Mouse (Mus musculus): ENCODE measurements around the gene Has1. TPM values are rescaled to one million over a fixed set of nuclear protein-coding genes. Genes with fewer than 3 reads are reported as not detected.
A peak's percentile ranks its signal among the peaks of the same experiment; 100 is the strongest.

Gene Has1
- polyA plus RNA-seq, 1 experiment from 2014 or later: 0.34 TPM

DNA sequence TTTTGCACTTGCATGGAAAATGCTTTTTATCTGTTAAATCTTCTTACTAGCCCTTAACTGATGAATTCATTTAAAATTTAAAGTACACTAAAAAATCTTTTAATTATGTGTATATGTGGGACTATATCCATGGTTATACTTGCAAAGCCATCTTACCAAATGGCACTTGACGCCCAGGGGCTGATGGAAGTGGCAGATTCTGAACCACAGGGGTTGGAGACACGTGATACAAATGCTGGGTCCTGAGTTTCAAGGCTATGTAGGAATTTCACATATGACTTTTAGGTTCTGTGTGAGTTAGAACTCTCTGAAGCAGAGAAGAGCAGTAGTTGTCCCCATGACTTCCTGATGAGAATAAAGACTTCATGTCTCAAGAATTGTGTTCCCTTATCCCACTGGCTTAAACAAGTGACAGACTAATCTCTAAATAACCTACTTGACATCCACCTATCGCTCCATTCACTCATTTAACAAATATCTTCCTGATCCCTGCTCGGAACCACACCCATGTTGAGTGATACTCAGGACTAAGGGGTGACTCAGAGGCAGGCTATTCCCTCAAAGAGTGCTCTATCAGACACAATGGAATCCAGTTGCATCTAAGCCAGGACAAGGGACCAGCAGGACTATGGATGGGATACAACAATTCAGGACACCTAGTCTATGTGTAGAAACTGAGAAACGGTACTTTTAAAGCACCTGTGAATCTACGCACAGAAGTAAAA lies 31.2 kb downstream of the Has1 start:
- Histone ChIP-seq H3K4me3 (ENCODE audit: low read length) (no peak overlapping the region), H3K27me3 (replicated peaks; ENCODE audit: control insufficient read depth, insufficient read depth, low read length) (no peaks in the 10 kb centered on the region), H3K4me1 (ENCODE audit: control insufficient read depth, insufficient read depth, low read length) (peaks cover 6% of the 10 kb centered on the region; the same call in 1 of the 2 replicates), H3K36me3 (ENCODE audit: control insufficient read depth, insufficient read depth, low read length) (no peaks in the 10 kb centered on the region), H3K9ac (ENCODE audit: low read depth, low read length) (no peak overlapping the region), H3K27ac (ENCODE audit: low read length) (no peak overlapping the region), H3K4me2 (ENCODE audit: low read depth, low read length) (no peak overlapping the region), H3K9me3 (ENCODE audit: control insufficient read depth, low read length) (no peaks in the 10 kb centered on the region)
- no peak for ATAC-seq
- 78% methylated on average over 6 of the region's 6 CpGs for WGBS

DNA sequence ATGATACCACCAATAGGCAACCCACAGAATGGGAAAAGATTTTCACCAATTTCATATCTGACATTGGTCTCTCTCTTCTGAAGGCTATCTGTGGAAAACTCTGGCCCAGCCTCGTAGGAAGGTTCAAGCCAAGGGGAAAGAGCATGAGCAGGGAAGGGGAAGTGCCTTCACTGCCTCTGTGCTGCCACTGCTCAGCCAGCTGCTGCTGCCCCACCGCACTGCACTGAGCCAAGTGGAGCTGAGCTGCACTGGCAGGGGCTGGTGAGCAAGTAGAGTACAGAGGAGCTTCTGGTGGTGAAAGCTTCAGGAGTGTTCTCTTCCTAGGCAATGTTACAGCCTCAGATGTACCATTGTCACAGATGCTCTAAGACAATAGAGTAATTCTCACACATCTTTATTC lies 59.5 kb downstream of the Has1 start:
- Histone ChIP-seq H3K4me3 (ENCODE audit: low read length) (no peak overlapping the region), H3K9me3 (ENCODE audit: control insufficient read depth, low read length) (no peaks in the 10 kb centered on the region), H3K36me3 (ENCODE audit: control insufficient read depth, insufficient read depth, low read length) (no peaks in the 10 kb centered on the region), H3K4me1 (ENCODE audit: control insufficient read depth, insufficient read depth, low read length) (0 out of 2 replicates have a peak, but pooled peaks cover 5% of the 10 kb centered on the region), H3K4me2 (ENCODE audit: low read depth, low read length) (no peak overlapping the region), H3K9ac (ENCODE audit: low read depth, low read length) (no peak overlapping the region), H3K27ac (ENCODE audit: low read length) (no peak overlapping the region), H3K27me3 (replicated peaks; ENCODE audit: control insufficient read depth, insufficient read depth, low read length) (no peaks in the 10 kb centered on the region)
- no peak for ATAC-seq
- 53% methylated on average over 2 of the region's 2 CpGs for WGBS

MicroRNA genes within 50 kb of the gene (microRNA counts, 519-probe panel; counts per million panel counts)
- microRNA mmu-let-7e (3,956 counts per million, percentile 96 among the panel's probes with 10 or more counts), microRNA mmu-miR-125a-3p (2,617 counts per million, percentile 64 among the panel's probes with 10 or more counts), microRNA mmu-miR-125a-5p (4,164 counts per million, percentile 97 among the panel's probes with 10 or more counts), microRNA mmu-miR-99b (3,420 counts per million, percentile 88 among the panel's probes with 10 or more counts)

Small RNA genes within 50 kb of the gene (microRNA-seq; reads per million reads assigned to microRNA genes)
- gene Gm25927: not detected
- 2,973 reads per million, percentile 84 among the genes with 10 or more reads in this experiment for gene Mir125a
- 11,997 reads per million, percentile 94 among the genes with 10 or more reads in this experiment for gene Mir99b
- not detected for gene Mirlet7e

Other genes with a start within 250 kb of the Has1 start
- gene Lnpep, start 230.2 kb downstream of the Has1 start, polyA plus RNA-seq (2015; fragmentation: Nextera tagmentation; extraction: Ambion mirVana): 5.9 and 6.2 TPM in 2 replicates
- gene Vmn2r90, start 151.5 kb downstream of the Has1 start, polyA plus RNA-seq (2015; fragmentation: Nextera tagmentation; extraction: Ambion mirVana): not detected in 2 replicates
- 13.7 and 14.5 TPM in 2 replicates for gene Spaca6, start 28.0 kb downstream of the Has1 start, polyA plus RNA-seq (2015; fragmentation: Nextera tagmentation; extraction: Ambion mirVana)
- 0.29 and 0.60 TPM in 2 replicates for gene Fpr1, start 28.7 kb upstream of the Has1 start, polyA plus RNA-seq (2015; fragmentation: Nextera tagmentation; extraction: Ambion mirVana)
- gene Fpr2, start 32.6 kb upstream of the Has1 start, polyA plus RNA-seq (2015; fragmentation: Nextera tagmentation; extraction: Ambion mirVana): 0.32 and 0.61 TPM in 2 replicates
- gene Fpr3, start 32.6 kb upstream of the Has1 start, polyA plus RNA-seq (2015; fragmentation: Nextera tagmentation; extraction: Ambion mirVana): not detected in 2 replicates
- gene Fpr-rs4, start 166.5 kb upstream of the Has1 start, polyA plus RNA-seq (2015; fragmentation: Nextera tagmentation; extraction: Ambion mirVana): not detected in 2 replicates
- not detected in 2 replicates for gene Vmn2r124, start 194.2 kb upstream of the Has1 start, polyA plus RNA-seq (2015; fragmentation: Nextera tagmentation; extraction: Ambion mirVana)
- not detected in 2 replicates for gene Vmn2r91, start 229.8 kb upstream of the Has1 start, polyA plus RNA-seq (2015; fragmentation: Nextera tagmentation; extraction: Ambion mirVana)